Mouse (Mus musculus) G1E (cell line): ENCODE results near the gene Rfc2.

Experiments
- CTCF ChIP-seq: IDR thresholded peaks from 2 replicates; pipeline ENCODE4 v1.5.1; 2012; ENCODE audit warnings: low read depth, low read length, inconsistent platforms, mixed read lengths
- GATA1 ChIP-seq: IDR thresholded peaks from 2 replicates; pipeline ENCODE4 v1.6.1; 2012; ENCODE audit warnings: borderline replicate concordance, low read length, inconsistent platforms, mixed read lengths

GRCm38 (mm10) chr5:134622069-134622468 is 40.9 kb downstream of the Rfc2 start:
- TF ChIP-seq CTCF (no peak), GATA1 (no peak)
